Mouse (Mus musculus) stomach, postnatal 0 days (tissue): Measurements from ENCODE around the gene Cog6. TPM values are rescaled to one million over a fixed set of nuclear protein-coding genes. Genes with fewer than 3 reads are reported as not detected.
A peak's percentile ranks its signal among the peaks of the same experiment; 100 is the strongest.

Experiments used
- ATAC-seq: fragments of 200-750 bp; cut with Nextera tagmentation; 2 replicates; pipeline ENCODE4 v1.8.0; 2017; ENCODE audit not compliant: low FRiP score, low TSS enrichment
- DNase-seq: peaks from one replicate; pipeline ENCODE4 v3.0.0-alpha.2; 2016; ENCODE audit warnings: low spot score
- H3K27ac ChIP-seq: fragments of 300-500 bp; sonication (generic); replicated peaks from 2 replicates; pipeline ENCODE4 v1.5.1; 2014; ENCODE audit warnings: mild to moderate bottlenecking, control low read depth
- H3K27me3 ChIP-seq: fragments of 300-500 bp; sonication (generic); 2 replicates; pipeline ENCODE4 v1.6.1; 2014; ENCODE audit warnings: low read length; ENCODE audit not compliant: control insufficient read depth, insufficient read depth
- H3K36me3 ChIP-seq: fragments of 300-500 bp; sonication (generic); 2 replicates; pipeline ENCODE4 v1.6.1; 2014; ENCODE audit warnings: low read length, mixed read lengths; ENCODE audit not compliant: control insufficient read depth, insufficient read depth
- H3K4me1 ChIP-seq: fragments of 300-500 bp; sonication (generic); replicated peaks from 2 replicates; pipeline ENCODE4 v1.6.1; 2014; ENCODE audit warnings: antibody characterized with exemption; ENCODE audit not compliant: control insufficient read depth, insufficient read depth
- H3K4me2 ChIP-seq: fragments of 300-500 bp; sonication (generic); replicated peaks from 2 replicates; pipeline ENCODE4 v1.6.1; 2014; ENCODE audit warnings: low read depth, mild to moderate bottlenecking, control low read depth, moderate library complexity
- H3K4me3 ChIP-seq: fragments of 300-500 bp; sonication (generic); 2 replicates; pipeline ENCODE4 v1.5.1; 2014; ENCODE audit warnings: low read depth, low read length, control low read depth
- H3K9ac ChIP-seq: fragments of 300-500 bp; sonication (generic); 2 replicates; pipeline ENCODE4 v1.6.1; 2014; ENCODE audit warnings: mild to moderate bottlenecking, low read length, control low read depth, mixed read lengths
- H3K9me3 ChIP-seq: fragments of 300-500 bp; sonication (generic); 2 replicates; pipeline ENCODE4 v1.6.1; 2016; ENCODE audit warnings: low read length; ENCODE audit not compliant: control insufficient read depth
- CTCF ChIP-seq: IDR thresholded peaks from 2 replicates; pipeline ENCODE4 v1.5.1; 2016; ENCODE audit warnings: antibody characterized with exemption, low read depth, mild to moderate bottlenecking, moderate library complexity
- EP300 ChIP-seq: optimal IDR thresholded peaks from 2 replicates; pipeline ENCODE3; 2016; ENCODE audit warnings: antibody characterized with exemption
- WGBS: fragments of 180-500 bp; shearing (Covaris S2); extraction: QIAGEN DNeasy Blood & Tissue Kit; methylation state at CpG from one replicate; pipeline ENCODE4 v1.1.7; 2014; 5-methylcytosine and 5-hydroxymethylcytosine counted together
- polyA plus RNA-seq: library from polyadenylated mRNA; unstranded; fragments of >200 nt; fragmentation: Nextera tagmentation; extraction: Ambion mirVana; gene quantifications from 2 replicates; pipeline ENCODE4 v1.2.1, GENCODE M21; 2015

Cog6 gene
- polyA plus RNA-seq, 1 experiment from 2014 or later: 25.7 TPM

- no peak overlapping the region for H3K27ac ChIP-seq
- no peaks in the 10 kb centered on the region for H3K27me3 ChIP-seq
- peak; percentile 30 for DNase-seq
- no peaks in the 10 kb centered on the region for H3K4me1 ChIP-seq
- ATAC-seq: no peak
- H3K4me3 ChIP-seq: no peak overlapping the region
- 27% methylated on average over 10 of the region's 10 CpGs for WGBS
- no peaks in the 10 kb centered on the region for H3K36me3 ChIP-seq
- TF ChIP-seq CTCF (no peak), EP300 (no peak)
- H3K9me3 ChIP-seq: no peaks in the 10 kb centered on the region
- no peak overlapping the region for H3K9ac ChIP-seq
- 0 out of 2 replicates have a peak overlapping the region, but pooled peaks have one; percentile 18 for H3K4me2 ChIP-seq
Observed at GRCm38 (mm10) chr3:52940832-52941468, 76.1 kb downstream of the Cog6 start.

- no peak overlapping the region for H3K27ac ChIP-seq
- no peak overlapping the region for H3K4me2 ChIP-seq
- no peak overlapping the region for H3K9ac ChIP-seq
- H3K27me3 ChIP-seq: no peaks in the 10 kb centered on the region
- ATAC-seq (peak; percentile 70; the same call in 1 of the 2 replicates), DNase-seq (peak; percentile 28)
- TF ChIP-seq EP300 (no peak), CTCF (no peak)
- H3K4me3 ChIP-seq: no peak overlapping the region
- 49% methylated on average over 5 of the region's 5 CpGs for WGBS
- no peaks in the 10 kb centered on the region for H3K36me3 ChIP-seq
- no peaks in the 10 kb centered on the region for H3K4me1 ChIP-seq
- H3K9me3 ChIP-seq: no peaks in the 10 kb centered on the region
Observed at GRCm38 (mm10) chr3:52938398-52938797, 78.6 kb downstream of the Cog6 start.

DNA sequence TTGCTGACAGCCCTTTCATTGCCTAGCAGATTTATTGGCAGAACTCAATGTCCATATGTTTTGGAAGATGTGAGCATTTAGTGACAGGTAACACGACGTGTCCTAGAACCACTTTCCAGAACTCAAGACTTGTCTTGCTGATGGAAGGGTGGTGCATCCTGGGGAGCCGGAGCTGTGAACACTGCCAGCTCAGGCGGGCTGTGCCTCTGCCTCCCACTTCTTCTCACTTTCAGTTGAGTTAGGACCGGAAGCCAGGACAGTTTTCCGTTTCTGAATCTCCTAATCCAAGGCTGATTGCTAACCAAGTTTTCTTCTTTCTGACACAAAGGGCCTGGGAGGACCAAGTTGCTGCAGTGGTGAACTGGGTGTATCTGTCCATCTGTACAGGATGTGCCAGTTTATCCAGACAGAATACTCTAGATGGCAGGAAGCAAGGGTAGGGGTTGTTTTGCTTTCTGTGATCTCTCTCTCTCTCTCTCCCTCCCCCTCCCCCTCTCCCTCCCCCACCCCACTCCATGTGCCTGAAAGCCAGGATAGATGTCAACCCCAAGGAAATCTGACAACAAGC is 79.2 kb downstream of the Cog6 start:
- Histone ChIP-seq H3K4me1 (no peaks in the 10 kb centered on the region), H3K4me2 (no peak overlapping the region), H3K27me3 (no peaks in the 10 kb centered on the region), H3K9me3 (no peaks in the 10 kb centered on the region), H3K36me3 (no peaks in the 10 kb centered on the region), H3K27ac (no peak overlapping the region), H3K4me3 (no peak overlapping the region), H3K9ac (no peak overlapping the region)
- DNase-seq (no peak), ATAC-seq (no peak)
- WGBS: 67% methylated on average over 6 of the region's 6 CpGs
- TF ChIP-seq CTCF: no peak
- TF ChIP-seq EP300: no peak

- DNase-seq: no peak
- Histone ChIP-seq H3K27ac (no peak overlapping the region), H3K9me3 (no peaks in the 10 kb centered on the region), H3K36me3 (no peaks in the 10 kb centered on the region), H3K27me3 (no peaks in the 10 kb centered on the region), H3K9ac (no peak overlapping the region), H3K4me3 (no peak overlapping the region), H3K4me2 (no peak overlapping the region), H3K4me1 (no peaks in the 10 kb centered on the region)
- 88% methylated on average over 2 of the region's 2 CpGs for WGBS
- no peak for ATAC-seq
- TF ChIP-seq EP300: no peak
- TF ChIP-seq CTCF: no peak
Observed at GRCm38 (mm10) chr3:52931956-52932355, 85.1 kb downstream of the Cog6 start.

Other genes with a start within 250 kb of the Cog6 start
- 37.4 and 39.3 TPM in 2 replicates for gene Lhfp, start 24.3 kb upstream of the Cog6 start, polyA plus RNA-seq